Mouse (Mus musculus): ENCODE data around the gene Fam241a. TPM values are rescaled to one million over a fixed set of nuclear protein-coding genes. Genes with fewer than 3 reads are reported as not detected.

Gene Fam241a
- total and polyA plus RNA-seq, 3 experiments, result 1.6 to 12.7 (median 5.3) TPM

DNA sequence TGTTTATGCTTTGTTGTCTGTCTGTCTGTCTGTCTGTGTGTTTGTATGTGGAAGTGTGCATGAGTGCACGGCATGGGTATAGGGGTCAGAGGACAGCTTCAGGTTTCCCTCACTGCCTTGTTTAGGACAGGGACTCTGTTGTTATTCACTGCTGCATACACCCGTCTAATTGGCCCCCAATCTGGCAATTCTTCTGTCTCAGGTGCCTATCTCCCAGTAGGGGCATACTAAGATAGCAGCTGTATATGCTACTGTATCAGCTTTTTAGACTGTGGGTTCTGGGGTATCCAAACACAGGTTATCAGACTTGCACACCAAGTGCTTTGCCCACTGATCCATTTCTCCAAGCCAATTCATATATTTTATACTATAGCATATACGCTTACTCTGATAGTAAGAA, 16.2 kb downstream of the Fam241a start:
- no peaks in the 10 kb centered on the region for H3K79me2 ChIP-seq (replicated peaks; ENCODE audit: control insufficient read depth, extremely low read depth, insufficient read depth, poor library complexity, severe bottlenecking)
- no peak overlapping the region for H3K9ac ChIP-seq (ENCODE audit: insufficient read depth, low read depth)
- H3K4me1 ChIP-seq (ENCODE audit: control insufficient read depth in 1 of 2, insufficient read depth in 2 of 2), result peaks cover 0 to 11% of the 10 kb centered on the region in 2 experiments; a peak in 1 of 4 replicates
- H3K27me3 ChIP-seq (replicated peaks), result no peaks in the 10 kb centered on the region
- H3K4me3 ChIP-seq (replicated peaks in 1 of 3; ENCODE audit: low read depth in 2 of 3, low read length in 2 of 3, poor library complexity in 1 of 3), result no peak overlapping the region
- no peaks in the 10 kb centered on the region for H3K9me3 ChIP-seq (replicated peaks; ENCODE audit: low read length)
- no peaks in the 10 kb centered on the region for H3K36me3 ChIP-seq (replicated peaks in 1 of 2; ENCODE audit: control insufficient read depth in 1 of 2, insufficient read depth in 1 of 2, low read length in 1 of 2)
- in situ Hi-C loops (cut with MboI; ENCODE audit: low pct_ligation_motif_present, low pct_unique_long_range_greater_than_20kb, low sequenced_read_pairs) (no loop called here), dilution Hi-C loops (cut with MboI; ENCODE audit: extremely low pct_ligation_motif_present, extremely low pct_unique_long_range_greater_than_20kb, low sequenced_read_pairs) (no loop called here)
- no peak overlapping the region for H3K4me2 ChIP-seq (ENCODE audit: insufficient read depth, low read depth, poor library complexity, severe bottlenecking)
- no peak for TF ChIP-seq E2F4 (IDR thresholded peaks at IDR 0.05; ENCODE audit: insufficient replicate concordance, low read depth, low read length)
- no peak for TF ChIP-seq JUN (IDR thresholded peaks at IDR 0.05; ENCODE audit: insufficient read depth, low read depth, low read length)
- TF ChIP-seq HCFC1 (IDR thresholded peaks at IDR 0.05; ENCODE audit: low read depth, low read length), result no peak
- TF ChIP-seq UBTF (IDR thresholded peaks at IDR 0.05; ENCODE audit: low read depth, low read length), result no peak
- no peak for TF ChIP-seq CHD2 (IDR thresholded peaks at IDR 0.05; ENCODE audit: low read length)
- no peak for TF ChIP-seq TBP (conservative IDR thresholded peaks at IDR 0.05; ENCODE audit: low read depth, low read length)
- TF ChIP-seq MYC (IDR thresholded peaks at IDR 0.05; ENCODE audit: low read depth, low read length), result no peak
- no peak for TF ChIP-seq USF1 (IDR thresholded peaks at IDR 0.05; ENCODE audit: low read depth, low read length)
- TF ChIP-seq USF2 (conservative IDR thresholded peaks at IDR 0.05; ENCODE audit: low read depth, low read length), result no peak
- TF ChIP-seq JUND (conservative IDR thresholded peaks at IDR 0.05; ENCODE audit: low read depth, low read length), result no peak
- TF ChIP-seq MXI1 (IDR thresholded peaks at IDR 0.05; ENCODE audit: low read depth, low read length), result no peak
- no peak for DNase-seq (ENCODE audit: extremely low read depth)
- no peak overlapping the region for H3K27ac ChIP-seq (ENCODE audit: insufficient read depth, low read depth)

DNA sequence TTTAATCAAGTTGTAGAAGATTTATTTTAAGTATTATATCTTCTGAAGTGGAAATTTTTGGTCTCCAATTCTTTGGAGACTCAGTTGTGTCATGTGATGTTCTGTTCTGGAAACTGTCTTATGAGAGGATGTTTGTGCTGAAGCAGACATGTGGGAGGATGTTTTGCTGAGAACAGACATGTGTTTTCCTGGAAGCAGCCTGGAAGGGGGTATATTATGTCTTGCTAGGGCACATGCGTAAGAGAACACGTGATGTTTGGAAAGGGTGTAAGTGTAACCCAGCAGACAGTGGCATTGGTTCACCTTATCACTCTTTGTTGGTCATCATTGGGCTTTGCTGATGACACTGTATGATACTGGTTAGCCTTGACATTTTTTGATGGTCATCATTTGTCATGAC, 20.6 kb downstream of the Fam241a start:
- Histone ChIP-seq H3K4me1 (ENCODE audit: control insufficient read depth in 1 of 2, insufficient read depth in 2 of 2) (no peaks in the 10 kb centered on the region), H3K79me2 (replicated peaks; ENCODE audit: control insufficient read depth, extremely low read depth, insufficient read depth, poor library complexity, severe bottlenecking) (no peaks in the 10 kb centered on the region), H3K9ac (ENCODE audit: insufficient read depth, low read depth) (no peak overlapping the region), H3K36me3 (replicated peaks in 1 of 2; ENCODE audit: control insufficient read depth in 1 of 2, insufficient read depth in 1 of 2, low read length in 1 of 2) (no peaks in the 10 kb centered on the region), H3K27me3 (replicated peaks) (no peaks in the 10 kb centered on the region), H3K4me2 (ENCODE audit: insufficient read depth, low read depth, poor library complexity, severe bottlenecking) (no peak overlapping the region), H3K9me3 (replicated peaks; ENCODE audit: low read length) (no peaks in the 10 kb centered on the region), H3K4me3 (replicated peaks in 1 of 3; ENCODE audit: low read depth in 2 of 3, low read length in 2 of 3, poor library complexity in 1 of 3) (no peak overlapping the region), H3K27ac (ENCODE audit: insufficient read depth, low read depth) (no peak overlapping the region)
- DNase-seq (ENCODE audit: extremely low read depth), result no peak
- in situ Hi-C loops (cut with MboI; ENCODE audit: low pct_ligation_motif_present, low pct_unique_long_range_greater_than_20kb, low sequenced_read_pairs) (no loop called here), dilution Hi-C loops (cut with MboI; ENCODE audit: extremely low pct_ligation_motif_present, extremely low pct_unique_long_range_greater_than_20kb, low sequenced_read_pairs) (no loop called here)
- no peak for TF ChIP-seq TCF12 (IDR thresholded peaks at IDR 0.05; ENCODE audit: low read depth, low read length)
- TF ChIP-seq NRF1 (IDR thresholded peaks at IDR 0.05; ENCODE audit: low read depth, low read length), result no peak
- TF ChIP-seq SIN3A (IDR thresholded peaks at IDR 0.05; ENCODE audit: low read length), result no peak
- no peak for TF ChIP-seq UBTF (IDR thresholded peaks at IDR 0.05; ENCODE audit: low read depth, low read length)
- TF ChIP-seq ZC3H11A (IDR thresholded peaks at IDR 0.05; ENCODE audit: low read depth, low read length), result no peak
- TF ChIP-seq CTCF (conservative IDR thresholded peaks at IDR 0.05 in 1 of 2, IDR thresholded peaks at IDR 0.05 in 1 of 2; ENCODE audit: low read depth in 2 of 2, low read length in 2 of 2), result no peak
- TF ChIP-seq JUND (conservative IDR thresholded peaks at IDR 0.05; ENCODE audit: low read depth, low read length), result no peak
- TF ChIP-seq ZMIZ1 (IDR thresholded peaks at IDR 0.05; ENCODE audit: low read depth, low read length), result no peak
